Mouse (Mus musculus): ENCODE data around the gene Wdfy1.

The Wdfy1 gene

GRCm38 (mm10) chr1:79710678-79711077 lies 65.3 kb downstream of the Wdfy1 start:
- DNase-seq (ENCODE audit: low spot score), result no peak

GRCm38 (mm10) chr1:79710216-79710615 lies 65.7 kb downstream of the Wdfy1 start:
- DNase-seq (ENCODE audit: low spot score), result no peak

GRCm38 (mm10) chr1:79707383-79707782 lies 68.6 kb downstream of the Wdfy1 start:
- DNase-seq (ENCODE audit: low spot score), result no peak

GRCm38 (mm10) chr1:79706707-79707106 lies 69.2 kb downstream of the Wdfy1 start:
- no peak for DNase-seq (ENCODE audit: low spot score)

GRCm38 (mm10) chr1:79704672-79705071 lies 71.3 kb downstream of the Wdfy1 start:
- DNase-seq (ENCODE audit: low spot score), result no peak

GRCm38 (mm10) chr1:79703520-79703919 lies 72.4 kb downstream of the Wdfy1 start:
- no peak for DNase-seq (ENCODE audit: low spot score)

GRCm38 (mm10) chr1:79698506-79698905 lies 77.4 kb downstream of the Wdfy1 start:
- DNase-seq (ENCODE audit: low spot score), result no peak

- no peak for DNase-seq (ENCODE audit: low spot score)
Observed at GRCm38 (mm10) chr1:79697382-79697781, 78.6 kb downstream of the Wdfy1 start.

GRCm38 (mm10) chr1:79696933-79697332 lies 79.0 kb downstream of the Wdfy1 start:
- DNase-seq (ENCODE audit: low spot score), result no peak

- no peak for DNase-seq (ENCODE audit: low spot score)
Observed at GRCm38 (mm10) chr1:79692482-79692881, 83.5 kb downstream of the Wdfy1 start.

GRCm38 (mm10) chr1:79687254-79687653 lies 88.7 kb downstream of the Wdfy1 start:
- no peak for DNase-seq (ENCODE audit: low spot score)

GRCm38 (mm10) chr1:79684027-79684426 lies 91.9 kb downstream of the Wdfy1 start:
- no peak for DNase-seq (ENCODE audit: low spot score)

- DNase-seq (ENCODE audit: low spot score), result no peak
Observed at GRCm38 (mm10) chr1:79682936-79683335, 93.0 kb downstream of the Wdfy1 start.

- DNase-seq (ENCODE audit: low spot score), result no peak
Observed at GRCm38 (mm10) chr1:79680777-79681176, 95.2 kb downstream of the Wdfy1 start.

GRCm38 (mm10) chr1:79678117-79678684 lies 97.7 kb downstream of the Wdfy1 start:
- DNase-seq (ENCODE audit: low spot score), result no peak

- no peak for DNase-seq (ENCODE audit: low spot score)
Observed at GRCm38 (mm10) chr1:79675716-79676115, 100.2 kb downstream of the Wdfy1 start.

GRCm38 (mm10) chr1:79671543-79672337 lies 104.2 kb downstream of the Wdfy1 start, which contains the start of gene Ap1s3:
TSS of gene Ap1s3 (minus strand) at chr1:79671972.
- DNase-seq (ENCODE audit: low spot score), result peak; percentile 71

- no peak for DNase-seq (ENCODE audit: low spot score)
Observed at GRCm38 (mm10) chr1:79671196-79671542, 104.8 kb downstream of the Wdfy1 start.

- DNase-seq (ENCODE audit: low spot score), result no peak
Observed at GRCm38 (mm10) chr1:79669419-79669974, 106.4 kb downstream of the Wdfy1 start.

GRCm38 (mm10) chr1:79664911-79665310 lies 111.0 kb downstream of the Wdfy1 start:
- no peak for DNase-seq (ENCODE audit: low spot score)

- no peak for DNase-seq (ENCODE audit: low spot score)
Observed at GRCm38 (mm10) chr1:79659598-79659997, 116.3 kb downstream of the Wdfy1 start.

- no peak for DNase-seq (ENCODE audit: low spot score)
Observed at GRCm38 (mm10) chr1:79657411-79657810, 118.5 kb downstream of the Wdfy1 start.

- no peak for DNase-seq (ENCODE audit: low spot score)
Observed at GRCm38 (mm10) chr1:79655819-79656555, 120.0 kb downstream of the Wdfy1 start.
